Mouse (Mus musculus) bone marrow macrophage, adult 2 months (primary cell): ENCODE data around the gene Fbxo4.

ENCODE experiments used
- CTCF ChIP-seq: IDR thresholded peaks from 2 replicates; pipeline ENCODE4 v1.5.1; 2012; ENCODE audit warnings: low read depth, mild to moderate bottlenecking, low read length, moderate library complexity
- POLR2A ChIP-seq: IDR thresholded peaks from 2 replicates; pipeline ENCODE4 v1.6.1; 2012; ENCODE audit warnings: mild to moderate bottlenecking, low read depth, low read length, borderline replicate concordance

DNA sequence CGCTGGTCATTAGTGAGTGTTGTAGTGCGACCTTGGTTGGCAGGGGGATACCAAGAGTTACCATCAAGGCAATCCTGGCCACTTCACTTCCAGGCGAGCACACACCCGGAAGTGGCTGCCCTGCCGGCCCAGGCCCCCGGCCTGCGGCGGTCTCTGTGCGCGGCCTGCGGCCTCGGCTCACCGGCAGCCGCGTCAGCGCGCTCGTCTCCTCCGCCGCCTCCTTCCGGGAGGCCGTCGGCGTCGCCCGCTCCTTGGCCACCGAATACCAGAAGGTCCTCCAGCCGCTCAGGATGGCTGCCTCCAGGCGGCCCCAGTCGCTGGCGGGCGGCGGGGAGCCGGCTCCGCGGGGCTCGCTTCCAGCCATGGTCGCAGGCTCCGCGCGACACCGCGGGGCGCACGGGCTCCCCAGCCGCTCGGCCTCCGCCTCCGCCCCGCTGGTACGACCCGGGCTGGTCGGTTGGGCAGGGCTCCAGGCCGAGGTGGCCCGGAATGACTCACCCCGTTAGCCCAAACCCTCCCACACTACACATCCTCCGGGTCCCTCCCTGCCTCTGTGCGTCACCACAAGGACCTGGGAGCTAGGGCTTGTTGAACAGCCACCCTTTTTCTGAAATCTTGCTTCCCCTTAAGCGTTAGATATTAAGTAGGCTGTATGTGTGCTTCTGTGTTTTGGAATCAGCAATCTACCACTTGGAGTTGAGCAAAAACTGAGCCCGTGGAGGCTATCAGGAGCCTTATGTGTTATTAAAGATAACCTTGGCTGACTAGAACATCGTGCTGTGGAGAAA lies at the start of gene Fbxo4:
- TF ChIP-seq CTCF = no peak
- TF ChIP-seq POLR2A = no peak
